Mouse (Mus musculus): ENCODE data around the gene Spag5.

Spag5 gene

GRCm38 (mm10) chr11:78322860-78323259 is 21.5 kb downstream of the Spag5 start, which contains the start of gene Aldoc:
Gene Aldoc (plus strand): TSS chr11:78322968.
- DNase-seq (ENCODE audit: low read depth, low spot score), result peak; percentile 96

GRCm38 (mm10) chr11:78324000-78324785 is 22.9 kb downstream of the Spag5 start:
- no peak for DNase-seq (ENCODE audit: low read depth, low spot score)

- no peak for DNase-seq (ENCODE audit: low read depth, low spot score)
These were observed 23.6 kb downstream of the Spag5 start for GRCm38 (mm10) chr11:78324965-78325364.

- DNase-seq (ENCODE audit: low read depth, low spot score), result no peak
These were observed 25.9 kb downstream of the Spag5 start for GRCm38 (mm10) chr11:78327215-78327614.

GRCm38 (mm10) chr11:78327634-78328511 is 26.5 kb downstream of the Spag5 start, which contains the start of gene Pigs:
Gene Pigs (plus strand): TSS chr11:78328415.
- peak; percentile 96 for DNase-seq (ENCODE audit: low read depth, low spot score)

- DNase-seq (ENCODE audit: low read depth, low spot score), result no peak
These were observed 27.3 kb downstream of the Spag5 start for GRCm38 (mm10) chr11:78328512-78329056.

- DNase-seq (ENCODE audit: low read depth, low spot score), result peak; percentile 29
These were observed 31.3 kb downstream of the Spag5 start for GRCm38 (mm10) chr11:78332676-78333075.

GRCm38 (mm10) chr11:78333992-78334391 is 32.7 kb downstream of the Spag5 start:
- DNase-seq (ENCODE audit: low read depth, low spot score), result no peak

- no peak for DNase-seq (ENCODE audit: low read depth, low spot score)
These were observed 35.7 kb downstream of the Spag5 start for GRCm38 (mm10) chr11:78337040-78337439.

- no peak for DNase-seq (ENCODE audit: low read depth, low spot score)
These were observed 40.4 kb downstream of the Spag5 start for GRCm38 (mm10) chr11:78341702-78342101.

GRCm38 (mm10) chr11:78343381-78344327 is 42.3 kb downstream of the Spag5 start, which contains the start of gene Unc119:
Gene Unc119 (plus strand): TSS chr11:78343482.
- DNase-seq (ENCODE audit: low read depth, low spot score), result peak; percentile 57

- DNase-seq (ENCODE audit: low read depth, low spot score), result no peak
These were observed 43.1 kb downstream of the Spag5 start for GRCm38 (mm10) chr11:78344328-78344889.

- DNase-seq (ENCODE audit: low read depth, low spot score), result no peak
These were observed 43.8 kb downstream of the Spag5 start for GRCm38 (mm10) chr11:78344890-78345715.

- DNase-seq (ENCODE audit: low read depth, low spot score), result no peak
These were observed 44.5 kb downstream of the Spag5 start for GRCm38 (mm10) chr11:78345801-78346200.

GRCm38 (mm10) chr11:78346326-78347069 is 45.2 kb downstream of the Spag5 start:
- no peak for DNase-seq (ENCODE audit: low read depth, low spot score)

- DNase-seq (ENCODE audit: low read depth, low spot score), result peak; percentile 83
These were observed 45.9 kb downstream of the Spag5 start for GRCm38 (mm10) chr11:78347070-78347754.

- peak; percentile 40 for DNase-seq (ENCODE audit: low read depth, low spot score)
These were observed 46.6 kb downstream of the Spag5 start for GRCm38 (mm10) chr11:78347908-78348307.

GRCm38 (mm10) chr11:78348474-78348873 is 47.1 kb downstream of the Spag5 start:
- no peak for DNase-seq (ENCODE audit: low read depth, low spot score)

Measured in ES-CJ7 (cell line).